Mouse (Mus musculus): ENCODE measurements around the gene Pramef20. TPM values are rescaled to one million over a fixed set of nuclear protein-coding genes. Genes with fewer than 3 reads are reported as not detected.
"Not testable (repeated sequence)": the region's sequence is repeated elsewhere in the genome, so short reads cannot be mapped to it uniquely, and the experiment has no call there.

Pramef20 gene
- not detected in 2 replicates for polyA plus RNA-seq (2014; fragmentation: Nextera tagmentation; extraction: Ambion mirVana)

- 63% methylated on average over 2 of the region's 2 CpGs for WGBS
- Histone ChIP-seq H3K4me3 (ENCODE audit: low read depth, low read length) (no peak within 1 kb of the TSS), H3K9ac (ENCODE audit: low read length) (no peak within 1 kb of the TSS), H3K4me2 (ENCODE audit: low read depth, low read length, severe bottlenecking) (no peak within 1 kb of the TSS), H3K27ac (ENCODE audit: low read depth, low read length) (no peak within 1 kb of the TSS), H3K4me1 (replicated peaks; ENCODE audit: control insufficient read depth, insufficient read depth, low read length) (no peaks in the 10 kb centered on the region), H3K27me3 (ENCODE audit: control insufficient read depth, insufficient read depth, low read length) (no peaks in the 10 kb centered on the region), H3K9me3 (ENCODE audit: control insufficient read depth, low read length) (peaks cover 9% of the 10 kb centered on the region; the same call in 1 of the 2 replicates), H3K36me3 (ENCODE audit: control insufficient read depth, insufficient read depth, low read length) (no peaks in the 10 kb centered on the region)
- no peak for DNase-seq (ENCODE audit: low spot score)
- no peak for ATAC-seq (replicated peaks; ENCODE audit: low FRiP score)
Measured at GRCm38 (mm10) chr4:144377911-144378310, at the start of gene Pramef20. Pramef20 (minus strand) TSS chr4:144377933.

- Histone ChIP-seq H3K4me2 (ENCODE audit: low read depth, low read length, severe bottlenecking) (no peak overlapping the region), H3K9ac (ENCODE audit: low read length) (no peak overlapping the region), H3K27ac (ENCODE audit: low read depth, low read length) (no peak overlapping the region), H3K36me3 (ENCODE audit: control insufficient read depth, insufficient read depth, low read length) (no peaks in the 10 kb centered on the region), H3K9me3 (ENCODE audit: control insufficient read depth, low read length) (no peaks in the 10 kb centered on the region; the same call in 1 of the 2 replicates), H3K4me3 (ENCODE audit: low read depth, low read length) (no peak overlapping the region), H3K4me1 (replicated peaks; ENCODE audit: control insufficient read depth, insufficient read depth, low read length) (no peaks in the 10 kb centered on the region), H3K27me3 (ENCODE audit: control insufficient read depth, insufficient read depth, low read length) (no peaks in the 10 kb centered on the region)
- WGBS: 82% methylated on average over 5 of the region's 5 CpGs
- ATAC-seq (replicated peaks; ENCODE audit: low FRiP score): no peak
- no peak for DNase-seq (ENCODE audit: low spot score)
Measured at GRCm38 (mm10) chr4:144424590-144424989, 46.9 kb upstream of the Pramef20 start.

GRCm38 (mm10) chr4:144420644-144421043, 42.9 kb upstream of the Pramef20 start:
- no peak overlapping the region for H3K27ac ChIP-seq (ENCODE audit: low read depth, low read length)
- H3K9me3 ChIP-seq (ENCODE audit: control insufficient read depth, low read length): no peaks in the 10 kb centered on the region; the same call in 1 of the 2 replicates
- H3K36me3 ChIP-seq (ENCODE audit: control insufficient read depth, insufficient read depth, low read length): no peaks in the 10 kb centered on the region
- H3K4me2 ChIP-seq (ENCODE audit: low read depth, low read length, severe bottlenecking): no peak overlapping the region
- no peak for DNase-seq (ENCODE audit: low spot score)
- no peak overlapping the region for H3K9ac ChIP-seq (ENCODE audit: low read length)
- H3K4me1 ChIP-seq (replicated peaks; ENCODE audit: control insufficient read depth, insufficient read depth, low read length): no peaks in the 10 kb centered on the region
- ATAC-seq (replicated peaks; ENCODE audit: low FRiP score): no peak
- no peaks in the 10 kb centered on the region for H3K27me3 ChIP-seq (ENCODE audit: control insufficient read depth, insufficient read depth, low read length)
- H3K4me3 ChIP-seq (ENCODE audit: low read depth, low read length): no peak overlapping the region

GRCm38 (mm10) chr4:144408290-144408689, 30.6 kb upstream of the Pramef20 start, which contains the start of gene Pramef12:
Pramef12 (minus strand) TSS chr4:144408464.
- Histone ChIP-seq H3K27ac (ENCODE audit: low read depth, low read length) (no peak within 1 kb of the TSS), H3K4me1 (replicated peaks; ENCODE audit: control insufficient read depth, insufficient read depth, low read length) (no peaks in the 10 kb centered on the region), H3K36me3 (ENCODE audit: control insufficient read depth, insufficient read depth, low read length) (no peaks in the 10 kb centered on the region), H3K9ac (ENCODE audit: low read length) (no peak within 1 kb of the TSS), H3K4me3 (ENCODE audit: low read depth, low read length) (no peak within 1 kb of the TSS), H3K27me3 (ENCODE audit: control insufficient read depth, insufficient read depth, low read length) (no peaks in the 10 kb centered on the region), H3K9me3 (ENCODE audit: control insufficient read depth, low read length) (peaks cover 2% of the 10 kb centered on the region; the same call in 1 of the 2 replicates), H3K4me2 (ENCODE audit: low read depth, low read length, severe bottlenecking) (no peak within 1 kb of the TSS)
- ATAC-seq (replicated peaks; ENCODE audit: low FRiP score) (no peak), DNase-seq (ENCODE audit: low spot score) (no peak)
- 78% methylated on average over 9 of the region's 9 CpGs for WGBS

GRCm38 (mm10) chr4:144406261-144406660, 28.5 kb upstream of the Pramef20 start:
- Histone ChIP-seq H3K27me3 (ENCODE audit: control insufficient read depth, insufficient read depth, low read length) (no peaks in the 10 kb centered on the region), H3K9ac (ENCODE audit: low read length) (no peak overlapping the region), H3K9me3 (ENCODE audit: control insufficient read depth, low read length) (peaks cover 2% of the 10 kb centered on the region; the same call in 1 of the 2 replicates), H3K4me2 (ENCODE audit: low read depth, low read length, severe bottlenecking) (no peak overlapping the region), H3K36me3 (ENCODE audit: control insufficient read depth, insufficient read depth, low read length) (no peaks in the 10 kb centered on the region), H3K27ac (ENCODE audit: low read depth, low read length) (no peak overlapping the region), H3K4me3 (ENCODE audit: low read depth, low read length) (no peak overlapping the region), H3K4me1 (replicated peaks; ENCODE audit: control insufficient read depth, insufficient read depth, low read length) (no peaks in the 10 kb centered on the region)
- no peak for ATAC-seq (replicated peaks; ENCODE audit: low FRiP score)
- 51% methylated on average over 3 of the region's 3 CpGs for WGBS
- no peak for DNase-seq (ENCODE audit: low spot score)

- H3K9me3 ChIP-seq (ENCODE audit: control insufficient read depth, low read length): peaks cover 2% of the 10 kb centered on the region; the same call in 1 of the 2 replicates
- H3K27me3 ChIP-seq (ENCODE audit: control insufficient read depth, insufficient read depth, low read length): no peaks in the 10 kb centered on the region
- no peaks in the 10 kb centered on the region for H3K36me3 ChIP-seq (ENCODE audit: control insufficient read depth, insufficient read depth, low read length)
- no peaks in the 10 kb centered on the region for H3K4me1 ChIP-seq (replicated peaks; ENCODE audit: control insufficient read depth, insufficient read depth, low read length)
- H3K27ac ChIP-seq (ENCODE audit: low read depth, low read length): no peak overlapping the region
- WGBS: 8% methylated on average over 17 of the region's 17 CpGs
- DNase-seq (ENCODE audit: low spot score) (peak; percentile 51), ATAC-seq (replicated peaks; ENCODE audit: low FRiP score) (no peak; the same call in 1 of the 2 replicates)
- H3K4me3 ChIP-seq (ENCODE audit: low read depth, low read length): no peak overlapping the region
- H3K4me2 ChIP-seq (ENCODE audit: low read depth, low read length, severe bottlenecking): 0 out of 2 replicates have a peak overlapping the region, but pooled peaks have one; percentile 24
- H3K9ac ChIP-seq (ENCODE audit: low read length): no peak overlapping the region
Measured at GRCm38 (mm10) chr4:144404456-144405086, 26.8 kb upstream of the Pramef20 start.

- H3K36me3 ChIP-seq (ENCODE audit: control insufficient read depth, insufficient read depth, low read length): no peaks in the 10 kb centered on the region
- 84% methylated on average over 4 of the region's 4 CpGs for WGBS
- no peaks in the 10 kb centered on the region for H3K4me1 ChIP-seq (replicated peaks; ENCODE audit: control insufficient read depth, insufficient read depth, low read length)
- no peaks in the 10 kb centered on the region for H3K27me3 ChIP-seq (ENCODE audit: control insufficient read depth, insufficient read depth, low read length)
- no peak overlapping the region for H3K4me2 ChIP-seq (ENCODE audit: low read depth, low read length, severe bottlenecking)
- H3K9ac ChIP-seq (ENCODE audit: low read length): no peak overlapping the region
- ATAC-seq (replicated peaks; ENCODE audit: low FRiP score) (no peak), DNase-seq (ENCODE audit: low spot score) (no peak)
- H3K27ac ChIP-seq (ENCODE audit: low read depth, low read length): no peak overlapping the region
- H3K4me3 ChIP-seq (ENCODE audit: low read depth, low read length): no peak overlapping the region
- no peaks in the 10 kb centered on the region for H3K9me3 ChIP-seq (ENCODE audit: control insufficient read depth, low read length)
Measured at GRCm38 (mm10) chr4:144402712-144403111, 25.0 kb upstream of the Pramef20 start.

GRCm38 (mm10) chr4:144396316-144396715, 18.6 kb upstream of the Pramef20 start:
- WGBS: 43% methylated on average over 3 of the region's 3 CpGs
- H3K4me2 ChIP-seq (ENCODE audit: low read depth, low read length, severe bottlenecking): no peak overlapping the region
- ATAC-seq (replicated peaks; ENCODE audit: low FRiP score): no peak

GRCm38 (mm10) chr4:144357642-144358041, 20.1 kb downstream of the Pramef20 start, which contains the start of gene Gm13119:
Gm13119 (plus strand) TSS chr4:144357942.
- 79% methylated on average over 3 of the region's 3 CpGs for WGBS
- H3K9ac ChIP-seq (ENCODE audit: low read length); ATAC-seq (replicated peaks; ENCODE audit: low FRiP score): not testable (repeated sequence)

More at GRCm38 (mm10) chr4:144396316-144396715, 18.6 kb upstream of the Pramef20 start:
- Histone ChIP-seq H3K4me3 (ENCODE audit: low read depth, low read length) (no peak overlapping the region), H3K27me3 (ENCODE audit: control insufficient read depth, insufficient read depth, low read length) (no peaks in the 10 kb centered on the region), H3K9ac (ENCODE audit: low read length) (no peak overlapping the region), H3K27ac (ENCODE audit: low read depth, low read length) (no peak overlapping the region), H3K36me3 (ENCODE audit: control insufficient read depth, insufficient read depth, low read length) (no peaks in the 10 kb centered on the region), H3K9me3 (ENCODE audit: control insufficient read depth, low read length) (no peaks in the 10 kb centered on the region), H3K4me1 (replicated peaks; ENCODE audit: control insufficient read depth, insufficient read depth, low read length) (no peaks in the 10 kb centered on the region)
- DNase-seq (ENCODE audit: low spot score): no peak

More at GRCm38 (mm10) chr4:144357642-144358041, 20.1 kb downstream of the Pramef20 start, which contains the start of gene Gm13119:
- not testable (repeated sequence) for H3K27ac ChIP-seq (ENCODE audit: low read depth, low read length); H3K4me3 ChIP-seq (ENCODE audit: low read depth, low read length); H3K4me2 ChIP-seq (ENCODE audit: low read depth, low read length, severe bottlenecking); H3K27me3 ChIP-seq (ENCODE audit: control insufficient read depth, insufficient read depth, low read length); H3K4me1 ChIP-seq (replicated peaks; ENCODE audit: control insufficient read depth, insufficient read depth, low read length); H3K36me3 ChIP-seq (ENCODE audit: control insufficient read depth, insufficient read depth, low read length); DNase-seq (ENCODE audit: low spot score); H3K9me3 ChIP-seq (ENCODE audit: control insufficient read depth, low read length)
